Mouse (Mus musculus) G1E (cell line): Measurements from ENCODE around the gene Usp16. TPM values are rescaled to one million over a fixed set of nuclear protein-coding genes. Genes with fewer than 3 reads are reported as not detected.

Source experiments
- ATAC-seq: 2 replicates; pipeline ENCODE4 v1.8.0; 2016; ENCODE audit warnings: mild to moderate bottlenecking; ENCODE audit not compliant: insufficient number of reproducible peaks, poor library complexity, low FRiP score, severe bottlenecking; ENCODE audit errors: extremely low read depth
- DNase-seq: peaks from one replicate; pipeline ENCODE4 v3.0.0; 2012; ENCODE audit warnings: low spot score
- H3K27me3 ChIP-seq: 2 replicates; pipeline ENCODE4 v1.6.1; 2012; ENCODE audit warnings: mild to moderate bottlenecking, low read length, inconsistent platforms; ENCODE audit not compliant: insufficient read depth
- H3K36me3 ChIP-seq: replicated peaks from 2 replicates; pipeline ENCODE3; 2012; ENCODE audit warnings: mild to moderate bottlenecking, inconsistent platforms
- H3K4me1 ChIP-seq: 2 replicates; pipeline ENCODE4 v1.6.1; 2012; ENCODE audit warnings: low read depth, low read length, inconsistent platforms, mixed read lengths; ENCODE audit not compliant: insufficient read depth
- H3K4me3 ChIP-seq: 2 replicates; pipeline ENCODE4 v1.5.1; 2012; ENCODE audit warnings: low read depth, mild to moderate bottlenecking, inconsistent platforms, low read length, moderate library complexity, mixed read lengths
- H3K9me3 ChIP-seq: replicated peaks from 2 replicates; pipeline ENCODE4 v1.6.1; 2012; ENCODE audit warnings: inconsistent platforms
- CTCF ChIP-seq: IDR thresholded peaks from 2 replicates; pipeline ENCODE4 v1.5.1; 2012; ENCODE audit warnings: low read depth, low read length, inconsistent platforms, mixed read lengths
- GATA1 ChIP-seq: IDR thresholded peaks from 2 replicates; pipeline ENCODE4 v1.6.1; 2012; ENCODE audit warnings: borderline replicate concordance, low read length, inconsistent platforms, mixed read lengths
- GATA2 ChIP-seq: IDR thresholded peaks from 2 replicates; pipeline ENCODE4 v1.6.1; 2012; ENCODE audit warnings: low read depth, low read length, inconsistent platforms, borderline replicate concordance
- POLR2AphosphoS5 ChIP-seq: IDR thresholded peaks from 2 replicates; pipeline ENCODE4 v1.6.1; 2012; ENCODE audit warnings: low read depth, low read length, inconsistent platforms; ENCODE audit not compliant: insufficient replicate concordance
- TAL1 ChIP-seq: conservative IDR thresholded peaks from 2 replicates; pipeline ENCODE4 v1.6.1; 2012; ENCODE audit warnings: low read depth, low read length, inconsistent platforms, mixed read lengths
- polyA plus RNA-seq: library from polyadenylated mRNA; stranded (reverse); fragments of >175 nt; gene quantifications from 2 replicates; pipeline ENCODE4 v1.2.3, GENCODE M21; 2012
- total RNA-seq, 2 experiments: library from RNA; stranded (forward) in 1 of 2; stranded (reverse) in 1 of 2; fragments of 200-1000 nt in 1 of 2; fragments of >200 nt in 1 of 2; fragmentation: Nextera tagmentation in 1 of 2; gene quantifications; 2 replicates each; pipeline ENCODE4 v1.2.3; 2014 to 2017

Usp16 gene
- total and polyA plus RNA-seq, 3 experiments, result 14.2 to 86.5 (median 76.1) TPM

GRCm38 (mm10) chr16:87434946-87435345 lies 19.6 kb upstream of the Usp16 start:
- TF ChIP-seq TAL1, result no peak
- TF ChIP-seq CTCF, result no peak
- TF ChIP-seq POLR2AphosphoS5, result no peak
- TF ChIP-seq GATA2, result no peak
- TF ChIP-seq GATA1, result no peak
- ATAC-seq (no peak), DNase-seq (no peak)
- Histone ChIP-seq H3K27me3 (no peaks in the 10 kb centered on the region), H3K36me3 (peaks cover 45% of the 10 kb centered on the region), H3K9me3 (no peaks in the 10 kb centered on the region), H3K4me3 (no peak overlapping the region), H3K4me1 (peaks cover 29% of the 10 kb centered on the region)

- ATAC-seq (no peak), DNase-seq (no peak)
- Histone ChIP-seq H3K27me3 (no peaks in the 10 kb centered on the region), H3K36me3 (peaks cover 41% of the 10 kb centered on the region), H3K9me3 (no peaks in the 10 kb centered on the region), H3K4me1 (peaks cover 29% of the 10 kb centered on the region), H3K4me3 (no peak overlapping the region)
- TF ChIP-seq GATA2 (no peak), CTCF (no peak), GATA1 (no peak), POLR2AphosphoS5 (no peak), TAL1 (no peak)
Measured at GRCm38 (mm10) chr16:87435411-87436205, 18.9 kb upstream of the Usp16 start.

GRCm38 (mm10) chr16:87437096-87437495 lies 17.4 kb upstream of the Usp16 start:
- Histone ChIP-seq H3K27me3 (no peaks in the 10 kb centered on the region), H3K4me3 (no peak overlapping the region), H3K9me3 (no peaks in the 10 kb centered on the region), H3K4me1 (peaks cover 35% of the 10 kb centered on the region), H3K36me3 (peaks cover 41% of the 10 kb centered on the region)
- no peak for ATAC-seq
- no peak for DNase-seq
- TF ChIP-seq GATA2 (no peak), GATA1 (no peak)

GRCm38 (mm10) chr16:87438697-87439096 lies 15.8 kb upstream of the Usp16 start:
- peaks cover 35% of the 10 kb centered on the region for H3K4me1 ChIP-seq
- no peaks in the 10 kb centered on the region for H3K9me3 ChIP-seq
- ATAC-seq (no peak), DNase-seq (no peak)
- no peak for TF ChIP-seq GATA1
- TF ChIP-seq CTCF, result no peak
- TF ChIP-seq POLR2AphosphoS5, result no peak
- TF ChIP-seq TAL1, result no peak
- H3K4me3 ChIP-seq, result peak overlapping the region; percentile 34; the same call in 1 of the 2 replicates
- H3K36me3 ChIP-seq, result peaks cover 41% of the 10 kb centered on the region
- H3K27me3 ChIP-seq, result no peaks in the 10 kb centered on the region

GRCm38 (mm10) chr16:87440184-87440686 lies 14.3 kb upstream of the Usp16 start, which contains the start of gene Rwdd2b:
Gene Rwdd2b (minus strand): TSS chr16:87440573.
- peaks cover 31% of the 10 kb centered on the region for H3K4me1 ChIP-seq
- ATAC-seq (peak; percentile 90), DNase-seq (peak; percentile 92)
- H3K9me3 ChIP-seq, result no peaks in the 10 kb centered on the region
- H3K4me3 ChIP-seq, result peak within 1 kb of the TSS; percentile 82
- peaks cover 28% of the 10 kb centered on the region for H3K36me3 ChIP-seq
- no peaks in the 10 kb centered on the region for H3K27me3 ChIP-seq
- TF ChIP-seq POLR2AphosphoS5, result no peak
- TF ChIP-seq CTCF, result no peak
- TF ChIP-seq GATA2, result no peak
- TF ChIP-seq TAL1, result no peak
- no peak for TF ChIP-seq GATA1

GRCm38 (mm10) chr16:87441089-87441488 lies 13.4 kb upstream of the Usp16 start:
- Histone ChIP-seq H3K9me3 (no peaks in the 10 kb centered on the region), H3K4me3 (peak overlapping the region; percentile 82), H3K4me1 (peaks cover 24% of the 10 kb centered on the region), H3K36me3 (peaks cover 20% of the 10 kb centered on the region), H3K27me3 (no peaks in the 10 kb centered on the region)
- peak; percentile 62 for ATAC-seq
- no peak for TF ChIP-seq GATA1
- no peak for TF ChIP-seq POLR2AphosphoS5
- TF ChIP-seq CTCF, result no peak; the same call in 1 of the 2 replicates
- no peak for TF ChIP-seq GATA2
- TF ChIP-seq TAL1, result no peak
- peak; percentile 60 for DNase-seq
